Mouse (Mus musculus) neural tube, embryonic 13.5 days (tissue): ENCODE data around the gene Ms4a10. TPM values are rescaled to one million over a fixed set of nuclear protein-coding genes. Genes with fewer than 3 reads are reported as not detected.

Source experiments
- ATAC-seq: fragments of 200-750 bp; cut with Nextera tagmentation; 2 replicates; pipeline ENCODE4 v1.8.0; 2017; ENCODE audit warnings: low read depth, mild to moderate bottlenecking, moderate TSS enrichment, moderate library complexity
- H3K27ac ChIP-seq: fragments of 300-500 bp; sonication (generic); replicated peaks from 2 replicates; pipeline ENCODE4 v1.5.1; 2015; ENCODE audit warnings: moderate library complexity, mild to moderate bottlenecking, inconsistent platforms
- H3K27me3 ChIP-seq: fragments of 300-500 bp; sonication (generic); 2 replicates; pipeline ENCODE4 v1.6.1; 2015; ENCODE audit warnings: mild to moderate bottlenecking, inconsistent platforms
- H3K36me3 ChIP-seq: fragments of 300-500 bp; sonication (generic); 2 replicates; pipeline ENCODE4 v1.6.1; 2015; ENCODE audit warnings: mild to moderate bottlenecking, inconsistent platforms
- H3K4me1 ChIP-seq: fragments of 300-500 bp; sonication (generic); replicated peaks from 2 replicates; pipeline ENCODE4 v1.6.1; 2015; ENCODE audit warnings: inconsistent platforms
- H3K4me2 ChIP-seq: fragments of 300-500 bp; sonication (generic); 2 replicates; pipeline ENCODE4 v1.6.1; 2015; ENCODE audit warnings: inconsistent platforms, mild to moderate bottlenecking, moderate library complexity
- H3K4me3 ChIP-seq: fragments of 300-500 bp; sonication (generic); 2 replicates; pipeline ENCODE4 v1.5.1; 2015; ENCODE audit warnings: mild to moderate bottlenecking, inconsistent platforms
- H3K9ac ChIP-seq: fragments of 300-500 bp; sonication (generic); 2 replicates; pipeline ENCODE4 v1.6.1; 2015; ENCODE audit warnings: moderate library complexity, mild to moderate bottlenecking, inconsistent platforms
- H3K9me3 ChIP-seq: fragments of 300-500 bp; sonication (generic); 2 replicates; pipeline ENCODE4 v1.6.1; 2016; ENCODE audit warnings: inconsistent platforms
- WGBS: fragments of 180-500 bp; shearing (Covaris S2); methylation state at CpG from one replicate; pipeline ENCODE4 v1.1.7; 2015; 5-methylcytosine and 5-hydroxymethylcytosine counted together
- polyA plus RNA-seq: library from polyadenylated mRNA; unstranded; fragments of >200 nt; fragmentation: Nextera tagmentation; extraction: Ambion mirVana; gene quantifications from 2 replicates; pipeline ENCODE4 v1.2.1, GENCODE M21; 2015

The Ms4a10 gene
- polyA plus RNA-seq, 1 experiment from 2014 or later = not detected

DNA sequence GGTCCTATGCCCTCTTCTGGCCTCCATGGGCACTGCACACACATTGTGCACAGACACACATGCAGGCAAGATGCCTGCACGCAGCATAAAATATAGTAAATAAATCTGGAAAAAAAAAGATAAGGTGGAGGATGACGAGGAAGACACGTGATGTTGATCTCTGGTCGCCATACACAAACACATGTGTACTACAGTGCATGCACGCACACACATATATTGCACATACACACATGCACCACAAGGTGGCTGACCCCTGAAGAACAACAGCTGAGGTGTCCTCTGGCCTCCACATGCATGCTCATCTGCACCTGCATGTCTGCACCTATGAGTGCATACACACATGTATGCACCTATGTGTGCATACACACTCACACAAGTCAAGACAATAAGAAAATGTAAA lies 38.4 kb downstream of the Ms4a10 start:
- Histone ChIP-seq H3K36me3 (no peaks in the 10 kb centered on the region), H3K4me1 (peaks cover 13% of the 10 kb centered on the region), H3K4me3 (no peak overlapping the region), H3K27me3 (no peaks in the 10 kb centered on the region), H3K9me3 (no peaks in the 10 kb centered on the region), H3K27ac (no peak overlapping the region), H3K9ac (no peak overlapping the region), H3K4me2 (no peak overlapping the region)
- 88% methylated on average over 5 of the region's 5 CpGs for WGBS
- ATAC-seq = no peak

DNA sequence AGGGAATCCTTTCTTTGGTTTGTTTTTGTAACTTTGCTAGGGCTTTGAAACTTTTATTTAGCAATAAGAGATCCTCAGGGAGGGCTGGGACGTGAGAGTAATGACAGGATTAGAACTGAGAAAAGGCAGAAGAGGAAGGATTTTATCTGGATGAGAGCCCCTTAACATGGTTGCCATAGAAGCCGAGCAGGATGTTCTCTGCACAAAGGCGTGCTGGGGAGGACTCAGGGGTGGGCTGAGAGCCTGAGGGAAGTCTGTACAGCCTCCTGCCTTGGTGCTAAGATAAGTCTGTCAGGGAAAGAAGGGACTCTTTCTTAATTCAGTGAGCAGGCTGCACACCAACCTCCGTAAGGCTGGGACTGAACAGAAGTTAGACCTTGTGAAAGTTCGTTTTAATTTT lies 39.4 kb downstream of the Ms4a10 start:
- Histone ChIP-seq H3K36me3 (no peaks in the 10 kb centered on the region), H3K9ac (no peak overlapping the region), H3K4me2 (no peak overlapping the region), H3K4me3 (no peak overlapping the region), H3K4me1 (peaks cover 2% of the 10 kb centered on the region; the same call in 1 of the 2 replicates), H3K27ac (no peak overlapping the region), H3K27me3 (no peaks in the 10 kb centered on the region), H3K9me3 (no peaks in the 10 kb centered on the region)
- no peak for ATAC-seq
- 48% methylated on average over 5 of the region's 5 CpGs for WGBS

- H3K4me1 ChIP-seq = peaks cover 10% of the 10 kb centered on the region
- no peaks in the 10 kb centered on the region for H3K27me3 ChIP-seq
- no peaks in the 10 kb centered on the region for H3K9me3 ChIP-seq
- no peak overlapping the region for H3K9ac ChIP-seq
- no peak for ATAC-seq
- no peak overlapping the region for H3K4me2 ChIP-seq
- H3K36me3 ChIP-seq = no peaks in the 10 kb centered on the region
- no peak overlapping the region for H3K27ac ChIP-seq
- 83% methylated on average over 2 of the region's 2 CpGs for WGBS
- H3K4me3 ChIP-seq = no peak overlapping the region
Measured at GRCm38 (mm10) chr19:10930641-10931040, 43.8 kb downstream of the Ms4a10 start.

DNA sequence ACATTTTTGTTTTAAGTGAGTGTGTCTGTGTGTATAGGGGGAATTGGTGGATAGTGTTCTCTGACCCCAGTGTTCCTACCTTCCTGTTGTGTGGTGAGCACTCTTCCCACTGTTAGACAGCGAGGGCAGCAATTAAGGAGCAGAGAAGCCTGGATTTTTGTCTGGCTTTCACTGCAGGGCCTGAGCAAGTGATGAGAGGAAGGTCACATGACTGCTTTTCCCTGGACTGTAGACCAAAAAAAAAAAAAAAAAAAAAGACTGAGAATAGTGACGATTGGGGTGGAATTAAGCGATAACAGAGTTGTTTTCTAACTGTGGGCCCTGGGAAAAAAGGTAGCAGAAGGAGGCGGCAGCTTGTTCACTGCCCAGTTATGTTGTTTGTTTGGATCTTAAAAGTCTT lies 47.8 kb downstream of the Ms4a10 start:
- H3K4me3 ChIP-seq = no peak overlapping the region
- H3K4me1 ChIP-seq = peaks cover 10% of the 10 kb centered on the region
- no peaks in the 10 kb centered on the region for H3K27me3 ChIP-seq
- H3K9ac ChIP-seq = no peak overlapping the region
- no peaks in the 10 kb centered on the region for H3K9me3 ChIP-seq
- ATAC-seq = 0 out of 2 replicates have a peak, but pooled peaks have one; percentile 13
- peak overlapping the region; percentile 65 for H3K27ac ChIP-seq
- H3K36me3 ChIP-seq = no peaks in the 10 kb centered on the region
- no peak overlapping the region for H3K4me2 ChIP-seq
- 33% methylated on average over 4 of the region's 4 CpGs for WGBS

GRCm38 (mm10) chr19:10926123-10926621 lies 48.3 kb downstream of the Ms4a10 start:
- ATAC-seq = peak; percentile 75

DNA sequence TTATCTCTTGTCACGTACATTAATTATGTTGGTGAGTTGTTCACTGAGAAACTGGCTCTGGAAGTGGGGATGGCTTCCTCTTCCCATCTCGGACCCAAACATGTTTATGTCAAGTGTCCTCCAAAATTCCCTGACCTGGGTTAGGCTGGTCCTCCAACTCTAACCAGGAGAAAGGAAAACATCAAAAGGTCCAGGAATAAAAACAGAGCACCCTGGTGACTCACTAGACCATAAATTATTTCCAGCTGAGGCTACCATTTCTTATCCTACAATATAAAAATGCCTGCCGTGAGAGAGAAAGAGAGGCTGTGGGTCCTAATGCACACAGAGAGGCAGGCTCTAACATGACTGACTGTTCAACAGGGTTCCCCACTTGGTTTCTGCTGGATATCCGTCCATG lies 50.2 kb downstream of the Ms4a10 start:
- ATAC-seq = no peak
- peaks cover 10% of the 10 kb centered on the region for H3K4me1 ChIP-seq
- no peak overlapping the region for H3K4me2 ChIP-seq
- no peak overlapping the region for H3K4me3 ChIP-seq
- no peak overlapping the region for H3K9ac ChIP-seq
- H3K36me3 ChIP-seq = no peaks in the 10 kb centered on the region
- 40% methylated on average over 4 of the region's 4 CpGs for WGBS
- H3K27ac ChIP-seq = no peak overlapping the region
- H3K9me3 ChIP-seq = no peaks in the 10 kb centered on the region
- H3K27me3 ChIP-seq = no peaks in the 10 kb centered on the region

More at GRCm38 (mm10) chr19:10926123-10926621, 48.3 kb downstream of the Ms4a10 start:
- Histone ChIP-seq H3K4me3 (no peak overlapping the region), H3K4me2 (no peak overlapping the region), H3K9me3 (no peaks in the 10 kb centered on the region), H3K27me3 (no peaks in the 10 kb centered on the region), H3K27ac (peak overlapping the region; percentile 65), H3K36me3 (no peaks in the 10 kb centered on the region), H3K4me1 (peaks cover 10% of the 10 kb centered on the region), H3K9ac (no peak overlapping the region)
- WGBS = 8% methylated on average over 6 of the region's 6 CpGs

DNA sequence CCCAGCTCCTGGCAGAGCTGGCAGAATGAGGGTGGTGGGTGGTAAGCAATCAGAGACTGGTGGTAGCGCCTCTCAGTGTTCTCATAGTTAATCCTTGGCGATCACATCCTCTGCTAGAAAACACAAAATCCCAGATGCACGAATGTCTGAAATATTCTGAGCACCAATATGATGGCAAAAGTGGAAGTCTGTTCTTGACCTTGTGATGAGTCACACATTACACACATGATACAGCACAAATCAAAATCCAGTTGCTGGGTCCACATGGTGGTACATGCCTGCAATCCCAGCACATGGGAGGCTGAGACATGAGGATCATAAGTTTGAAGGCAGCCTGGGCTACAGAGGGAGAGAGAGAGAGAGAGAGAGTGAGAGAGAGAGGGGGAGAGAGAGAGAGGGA lies 53.4 kb downstream of the Ms4a10 start:
- no peaks in the 10 kb centered on the region for H3K9me3 ChIP-seq
- 82% methylated on average over 3 of the region's 3 CpGs for WGBS

GRCm38 (mm10) chr19:10920532-10920931 lies 53.9 kb downstream of the Ms4a10 start, which contains the start of gene Zp1:
TSS of gene Zp1 (minus strand) at chr19:10920632.
- no peak within 1 kb of the TSS for H3K4me2 ChIP-seq
- no peak within 1 kb of the TSS for H3K27ac ChIP-seq
- H3K4me1 ChIP-seq = no peaks in the 10 kb centered on the region
- no peaks in the 10 kb centered on the region for H3K27me3 ChIP-seq
- H3K4me3 ChIP-seq = no peak within 1 kb of the TSS
- no peak for ATAC-seq
- H3K9me3 ChIP-seq = no peaks in the 10 kb centered on the region
- WGBS = 64% methylated on average over 2 of the region's 2 CpGs
- H3K36me3 ChIP-seq = no peaks in the 10 kb centered on the region
- no peak within 1 kb of the TSS for H3K9ac ChIP-seq

More for the DNA sequence above, 53.4 kb downstream of the Ms4a10 start:
- Histone ChIP-seq H3K9ac (no peak overlapping the region), H3K36me3 (no peaks in the 10 kb centered on the region), H3K27ac (no peak overlapping the region), H3K4me1 (peaks cover 4% of the 10 kb centered on the region; the same call in 1 of the 2 replicates), H3K4me2 (no peak overlapping the region), H3K27me3 (no peaks in the 10 kb centered on the region), H3K4me3 (no peak overlapping the region)
- no peak for ATAC-seq

GRCm38 (mm10) chr19:10918321-10918991 lies 56.0 kb downstream of the Ms4a10 start:
- Histone ChIP-seq H3K4me2 (no peak overlapping the region), H3K27ac (no peak overlapping the region), H3K36me3 (no peaks in the 10 kb centered on the region), H3K27me3 (no peaks in the 10 kb centered on the region), H3K4me1 (no peaks in the 10 kb centered on the region), H3K9ac (no peak overlapping the region), H3K4me3 (no peak overlapping the region), H3K9me3 (no peaks in the 10 kb centered on the region)
- WGBS = 90% methylated on average over 10 of the region's 10 CpGs
- ATAC-seq = no peak

GRCm38 (mm10) chr19:10916506-10916905 lies 58.0 kb downstream of the Ms4a10 start:
- no peaks in the 10 kb centered on the region for H3K9me3 ChIP-seq

DNA sequence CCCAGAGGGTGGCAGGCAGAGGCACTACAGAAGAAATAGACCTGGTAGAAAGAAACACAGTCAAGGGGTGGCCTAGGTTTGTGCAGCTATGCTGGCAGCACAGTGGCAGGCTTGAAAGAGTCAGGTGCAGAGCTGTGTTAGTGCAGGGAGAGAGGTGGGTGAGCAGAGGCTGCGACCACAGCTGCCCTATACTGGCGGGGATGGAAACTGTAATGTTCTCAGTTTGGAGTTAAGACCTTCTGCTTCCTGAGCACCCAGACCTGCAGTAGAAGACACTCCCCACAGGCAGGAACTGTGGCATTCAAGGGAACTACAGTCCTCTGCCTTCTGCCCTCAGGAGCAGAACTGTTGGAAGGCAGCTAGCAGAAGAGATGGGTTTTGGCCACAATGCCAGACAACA lies 59.6 kb downstream of the Ms4a10 start:
- H3K27me3 ChIP-seq = no peaks in the 10 kb centered on the region
- WGBS = 74% methylated on average over 2 of the region's 2 CpGs
- no peak for ATAC-seq

More at GRCm38 (mm10) chr19:10916506-10916905, 58.0 kb downstream of the Ms4a10 start:
- ATAC-seq = no peak
- H3K36me3 ChIP-seq = no peaks in the 10 kb centered on the region
- no peaks in the 10 kb centered on the region for H3K27me3 ChIP-seq
- H3K4me1 ChIP-seq = no peaks in the 10 kb centered on the region
- WGBS = 63% methylated on average over 5 of the region's 5 CpGs
- no peak overlapping the region for H3K4me3 ChIP-seq
- H3K27ac ChIP-seq = no peak overlapping the region
- no peak overlapping the region for H3K9ac ChIP-seq
- H3K4me2 ChIP-seq = no peak overlapping the region

GRCm38 (mm10) chr19:10914291-10914690 lies 60.2 kb downstream of the Ms4a10 start:
- Histone ChIP-seq H3K4me1 (no peaks in the 10 kb centered on the region), H3K9ac (no peak overlapping the region), H3K36me3 (no peaks in the 10 kb centered on the region), H3K9me3 (no peaks in the 10 kb centered on the region), H3K4me3 (no peak overlapping the region), H3K27ac (no peak overlapping the region), H3K4me2 (no peak overlapping the region), H3K27me3 (no peaks in the 10 kb centered on the region)
- no peak for ATAC-seq
- WGBS = 78% methylated on average over 7 of the region's 7 CpGs

More for the DNA sequence above, 59.6 kb downstream of the Ms4a10 start:
- Histone ChIP-seq H3K36me3 (no peaks in the 10 kb centered on the region), H3K4me1 (no peaks in the 10 kb centered on the region), H3K9me3 (no peaks in the 10 kb centered on the region), H3K4me3 (no peak overlapping the region), H3K27ac (no peak overlapping the region), H3K9ac (no peak overlapping the region), H3K4me2 (no peak overlapping the region)
